Comparison of ENCODE assay signal across 23 mouse cellular contexts in genomic region chr8:78031811-78032210, GRCm38 (mm10).
"Had no signal": no experiment of that assay in that cellular context is flagged by ENCODE, and none has a peak within 500 bp of the region (broad histone marks: within the 10 kb centered on the region; RNA-seq: fewer than 3 reads in every experiment).

No protein-coding gene starts in this region.

- H3K27ac ChIP-seq: kidney, embryonic 15.5 days; limb, embryonic 10.5 days; limb, embryonic 13.5 days; liver, embryonic 12.5 days; liver, embryonic 15.5 days; neural tube, embryonic 13.5 days had no signal

- H3K36me3 ChIP-seq: kidney, embryonic 15.5 days; limb, embryonic 10.5 days; limb, embryonic 13.5 days; liver, embryonic 12.5 days; liver, embryonic 15.5 days; neural tube, embryonic 13.5 days had no signal

- H3K27me3 ChIP-seq: kidney, embryonic 15.5 days; limb, embryonic 13.5 days; liver, embryonic 12.5 days; liver, embryonic 15.5 days; neural tube, embryonic 13.5 days had no signal

- H3K4me1 ChIP-seq: kidney, embryonic 15.5 days; limb, embryonic 10.5 days; liver, embryonic 12.5 days; liver, embryonic 15.5 days; neural tube, embryonic 13.5 days had no signal

- ATAC-seq: liver, embryonic 12.5 days; midbrain, embryonic 16.5 days had no signal

- H3K4me2 ChIP-seq: kidney, embryonic 15.5 days; limb, embryonic 13.5 days; liver, embryonic 12.5 days; liver, embryonic 15.5 days; midbrain, embryonic 11.5 days; neural tube, embryonic 13.5 days had no signal

- H3K9ac ChIP-seq: kidney, embryonic 15.5 days; limb, embryonic 13.5 days; liver, embryonic 12.5 days; liver, embryonic 15.5 days; neural tube, embryonic 13.5 days had no signal

- H3K9me3 ChIP-seq: kidney, embryonic 15.5 days; limb, embryonic 10.5 days; limb, embryonic 13.5 days; liver, embryonic 12.5 days; liver, embryonic 15.5 days; neural tube, embryonic 13.5 days had no signal

- DNase-seq: kidney, adult 11 months; kidney, adult 8-10 months; kidney, postnatal 10 days; kidney, postnatal 36 days; layer of hippocampus, adult 9-11 months; liver; lung, adult 18-20 months; lung, postnatal 14 days; lung, postnatal 4 days; retina, postnatal 1 day; right cerebral cortex, postnatal 25 days; spleen, adult 18-20 months; thymus, adult 18-20 months; thymus, postnatal 36 days had no signal

- H3K4me3 ChIP-seq: kidney, embryonic 15.5 days; limb, embryonic 10.5 days; limb, embryonic 13.5 days; liver, embryonic 12.5 days; liver, embryonic 15.5 days; myocyte; neural tube, embryonic 13.5 days had no signal
